Mouse (Mus musculus): ENCODE measurements around the gene Olfr1385. TPM values are rescaled to one million over a fixed set of nuclear protein-coding genes. Genes with fewer than 3 reads are reported as not detected.
"Not testable (repeated sequence)": the region's sequence is repeated elsewhere in the genome, so short reads cannot be mapped to it uniquely, and the experiment has no call there.

Gene Olfr1385
- not detected in 2 replicates for polyA plus RNA-seq (2014; fragmentation: Nextera tagmentation; extraction: Ambion mirVana)

- H3K4me3 ChIP-seq (ENCODE audit: low read depth, low read length); H3K9ac ChIP-seq (ENCODE audit: low read depth, low read length); H3K9me3 ChIP-seq (replicated peaks; ENCODE audit: control insufficient read depth, low read length); H3K27me3 ChIP-seq (ENCODE audit: control insufficient read depth, insufficient read depth, low read length); H3K27ac ChIP-seq (ENCODE audit: low read depth, low read length); H3K36me3 ChIP-seq (ENCODE audit: control insufficient read depth, insufficient read depth, low read length); H3K4me2 ChIP-seq; ATAC-seq (replicated peaks; ENCODE audit: insufficient number of reproducible peaks, low FRiP score, low TSS enrichment); H3K4me1 ChIP-seq (ENCODE audit: control insufficient read depth, insufficient read depth, low read length): not testable (repeated sequence)
- 65% methylated on average over 1 of the region's 1 CpGs for WGBS (ENCODE audit: insufficient replicate concordance)
These were observed at the start of gene Olfr1385 for GRCm38 (mm10) chr11:49488770-49489169. TSS of gene Olfr1385 (plus strand) at chr11:49489070.

GRCm38 (mm10) chr11:49455043-49455442, 33.8 kb upstream of the Olfr1385 start, which contains the start of gene Olfr1387:
TSS of gene Olfr1387 (plus strand) at chr11:49455343.
- Histone ChIP-seq H3K4me1 (ENCODE audit: control insufficient read depth, insufficient read depth, low read length) (no peaks in the 10 kb centered on the region), H3K27ac (ENCODE audit: low read depth, low read length) (no peak within 1 kb of the TSS), H3K9ac (ENCODE audit: low read depth, low read length) (no peak within 1 kb of the TSS), H3K27me3 (ENCODE audit: control insufficient read depth, insufficient read depth, low read length) (no peaks in the 10 kb centered on the region), H3K4me2 (no peak within 1 kb of the TSS), H3K4me3 (ENCODE audit: low read depth, low read length) (no peak within 1 kb of the TSS), H3K9me3 (replicated peaks; ENCODE audit: control insufficient read depth, low read length) (no peaks in the 10 kb centered on the region), H3K36me3 (ENCODE audit: control insufficient read depth, insufficient read depth, low read length) (no peaks in the 10 kb centered on the region)
- WGBS (ENCODE audit: insufficient replicate concordance): 75% methylated on average over 1 of the region's 1 CpGs
- ATAC-seq (replicated peaks; ENCODE audit: insufficient number of reproducible peaks, low FRiP score, low TSS enrichment): no peak

- not testable (repeated sequence) for H3K27ac ChIP-seq (ENCODE audit: low read depth, low read length)
- 83% methylated on average over 2 of the region's 3 CpGs for WGBS (ENCODE audit: insufficient replicate concordance)
These were observed 24.1 kb upstream of the Olfr1385 start, which contains the start of gene Olfr1386 for GRCm38 (mm10) chr11:49464746-49465145. TSS of gene Olfr1386 (plus strand) at chr11:49465046.

GRCm38 (mm10) chr11:49485973-49486372, 2.9 kb upstream of the Olfr1385 start:
- no peak for ATAC-seq (replicated peaks; ENCODE audit: insufficient number of reproducible peaks, low FRiP score, low TSS enrichment)
- 48% methylated on average over 4 of the region's 4 CpGs for WGBS (ENCODE audit: insufficient replicate concordance)
- Histone ChIP-seq H3K27ac (ENCODE audit: low read depth, low read length) (no peak overlapping the region), H3K27me3 (ENCODE audit: control insufficient read depth, insufficient read depth, low read length) (no peaks in the 10 kb centered on the region), H3K9ac (ENCODE audit: low read depth, low read length) (no peak overlapping the region), H3K9me3 (replicated peaks; ENCODE audit: control insufficient read depth, low read length) (no peaks in the 10 kb centered on the region), H3K4me2 (no peak overlapping the region), H3K36me3 (ENCODE audit: control insufficient read depth, insufficient read depth, low read length) (no peaks in the 10 kb centered on the region), H3K4me1 (ENCODE audit: control insufficient read depth, insufficient read depth, low read length) (no peaks in the 10 kb centered on the region), H3K4me3 (ENCODE audit: low read depth, low read length) (no peak overlapping the region)

More at GRCm38 (mm10) chr11:49464746-49465145, 24.1 kb upstream of the Olfr1385 start, which contains the start of gene Olfr1386:
- H3K36me3 ChIP-seq (ENCODE audit: control insufficient read depth, insufficient read depth, low read length); H3K9me3 ChIP-seq (replicated peaks; ENCODE audit: control insufficient read depth, low read length); H3K4me2 ChIP-seq; H3K27me3 ChIP-seq (ENCODE audit: control insufficient read depth, insufficient read depth, low read length); H3K9ac ChIP-seq (ENCODE audit: low read depth, low read length); ATAC-seq (replicated peaks; ENCODE audit: insufficient number of reproducible peaks, low FRiP score, low TSS enrichment); H3K4me3 ChIP-seq (ENCODE audit: low read depth, low read length); H3K4me1 ChIP-seq (ENCODE audit: control insufficient read depth, insufficient read depth, low read length): not testable (repeated sequence)

- 59% methylated on average over 5 of the region's 5 CpGs for WGBS (ENCODE audit: insufficient replicate concordance)
- no peak for ATAC-seq (replicated peaks; ENCODE audit: insufficient number of reproducible peaks, low FRiP score, low TSS enrichment)
- no peaks in the 10 kb centered on the region for H3K36me3 ChIP-seq (ENCODE audit: control insufficient read depth, insufficient read depth, low read length)
- H3K27me3 ChIP-seq (ENCODE audit: control insufficient read depth, insufficient read depth, low read length): no peaks in the 10 kb centered on the region
- no peak overlapping the region for H3K4me3 ChIP-seq (ENCODE audit: low read depth, low read length)
- H3K4me1 ChIP-seq (ENCODE audit: control insufficient read depth, insufficient read depth, low read length): no peaks in the 10 kb centered on the region
- H3K9me3 ChIP-seq (replicated peaks; ENCODE audit: control insufficient read depth, low read length): no peaks in the 10 kb centered on the region; the same call in 1 of the 2 replicates
- H3K9ac ChIP-seq (ENCODE audit: low read depth, low read length): no peak overlapping the region
- no peak overlapping the region for H3K4me2 ChIP-seq
- H3K27ac ChIP-seq (ENCODE audit: low read depth, low read length): no peak overlapping the region
These were observed 29.2 kb downstream of the Olfr1385 start for GRCm38 (mm10) chr11:49518086-49518485.

GRCm38 (mm10) chr11:49519348-49519747, 30.5 kb downstream of the Olfr1385 start, which contains the start of gene Olfr1383:
TSS of gene Olfr1383 (plus strand) at chr11:49519648.
- no peak within 1 kb of the TSS for H3K27ac ChIP-seq (ENCODE audit: low read depth, low read length)
- no peak for ATAC-seq (replicated peaks; ENCODE audit: insufficient number of reproducible peaks, low FRiP score, low TSS enrichment)
- no peak within 1 kb of the TSS for H3K4me2 ChIP-seq
- H3K27me3 ChIP-seq (ENCODE audit: control insufficient read depth, insufficient read depth, low read length): no peaks in the 10 kb centered on the region
- no peaks in the 10 kb centered on the region for H3K36me3 ChIP-seq (ENCODE audit: control insufficient read depth, insufficient read depth, low read length)
- H3K9me3 ChIP-seq (replicated peaks; ENCODE audit: control insufficient read depth, low read length): no peaks in the 10 kb centered on the region
- no peak within 1 kb of the TSS for H3K9ac ChIP-seq (ENCODE audit: low read depth, low read length)
- H3K4me3 ChIP-seq (ENCODE audit: low read depth, low read length): no peak within 1 kb of the TSS
- no peaks in the 10 kb centered on the region for H3K4me1 ChIP-seq (ENCODE audit: control insufficient read depth, insufficient read depth, low read length)

- 69% methylated on average over 3 of the region's 3 CpGs for WGBS (ENCODE audit: insufficient replicate concordance)
These were observed 39.1 kb downstream of the Olfr1385 start, which contains the start of gene Olfr1382 for GRCm38 (mm10) chr11:49527947-49528346. TSS of gene Olfr1382 (plus strand) at chr11:49528247.

GRCm38 (mm10) chr11:49532761-49533160, 43.9 kb downstream of the Olfr1385 start:
- H3K4me1 ChIP-seq (ENCODE audit: control insufficient read depth, insufficient read depth, low read length): no peaks in the 10 kb centered on the region
- H3K36me3 ChIP-seq (ENCODE audit: control insufficient read depth, insufficient read depth, low read length): no peaks in the 10 kb centered on the region
- no peak for ATAC-seq (replicated peaks; ENCODE audit: insufficient number of reproducible peaks, low FRiP score, low TSS enrichment)
- no peaks in the 10 kb centered on the region for H3K9me3 ChIP-seq (replicated peaks; ENCODE audit: control insufficient read depth, low read length)
- no peak overlapping the region for H3K4me2 ChIP-seq
- no peak overlapping the region for H3K27ac ChIP-seq (ENCODE audit: low read depth, low read length)
- H3K9ac ChIP-seq (ENCODE audit: low read depth, low read length): no peak overlapping the region
- H3K27me3 ChIP-seq (ENCODE audit: control insufficient read depth, insufficient read depth, low read length): no peaks in the 10 kb centered on the region
- H3K4me3 ChIP-seq (ENCODE audit: low read depth, low read length): no peak overlapping the region

More at GRCm38 (mm10) chr11:49527947-49528346, 39.1 kb downstream of the Olfr1385 start, which contains the start of gene Olfr1382:
- no peak within 1 kb of the TSS for H3K27ac ChIP-seq (ENCODE audit: low read depth, low read length)
- H3K9ac ChIP-seq (ENCODE audit: low read depth, low read length): no peak within 1 kb of the TSS
- no peak within 1 kb of the TSS for H3K4me2 ChIP-seq
- no peaks in the 10 kb centered on the region for H3K4me1 ChIP-seq (ENCODE audit: control insufficient read depth, insufficient read depth, low read length)
- H3K4me3 ChIP-seq (ENCODE audit: low read depth, low read length): no peak within 1 kb of the TSS
- no peaks in the 10 kb centered on the region for H3K36me3 ChIP-seq (ENCODE audit: control insufficient read depth, insufficient read depth, low read length)
- ATAC-seq (replicated peaks; ENCODE audit: insufficient number of reproducible peaks, low FRiP score, low TSS enrichment): no peak
- H3K9me3 ChIP-seq (replicated peaks; ENCODE audit: control insufficient read depth, low read length): no peaks in the 10 kb centered on the region
- H3K27me3 ChIP-seq (ENCODE audit: control insufficient read depth, insufficient read depth, low read length): no peaks in the 10 kb centered on the region

GRCm38 (mm10) chr11:49536631-49537030, 47.8 kb downstream of the Olfr1385 start:
- not testable (repeated sequence) for H3K27ac ChIP-seq (ENCODE audit: low read depth, low read length); H3K9me3 ChIP-seq (replicated peaks; ENCODE audit: control insufficient read depth, low read length); H3K27me3 ChIP-seq (ENCODE audit: control insufficient read depth, insufficient read depth, low read length); H3K9ac ChIP-seq (ENCODE audit: low read depth, low read length); H3K36me3 ChIP-seq (ENCODE audit: control insufficient read depth, insufficient read depth, low read length); ATAC-seq (replicated peaks; ENCODE audit: insufficient number of reproducible peaks, low FRiP score, low TSS enrichment); H3K4me3 ChIP-seq (ENCODE audit: low read depth, low read length); H3K4me2 ChIP-seq; H3K4me1 ChIP-seq (ENCODE audit: control insufficient read depth, insufficient read depth, low read length)
- WGBS (ENCODE audit: insufficient replicate concordance): 76% methylated on average over 2 of the region's 2 CpGs
